Mouse (Mus musculus) ES-CJ7 (cell line): Measurements from ENCODE around the gene Plcd3.

Experiments used
- DNase-seq: peaks from one replicate; pipeline ENCODE4 v3.0.0; 2011; ENCODE audit warnings: low read depth, low spot score

Gene Plcd3

GRCm38 (mm10) chr11:103101481-103101865 lies at the start of gene Plcd3, which contains the start of gene Acbd4:
TSS of gene Plcd3 (minus strand) at chr11:103101658.
TSS of gene Acbd4 (plus strand) at chr11:103101682.
- peak; percentile 81 for DNase-seq

- DNase-seq: no peak
Observed at GRCm38 (mm10) chr11:103149771-103150170, 48.3 kb upstream of the Plcd3 start.

DNA sequence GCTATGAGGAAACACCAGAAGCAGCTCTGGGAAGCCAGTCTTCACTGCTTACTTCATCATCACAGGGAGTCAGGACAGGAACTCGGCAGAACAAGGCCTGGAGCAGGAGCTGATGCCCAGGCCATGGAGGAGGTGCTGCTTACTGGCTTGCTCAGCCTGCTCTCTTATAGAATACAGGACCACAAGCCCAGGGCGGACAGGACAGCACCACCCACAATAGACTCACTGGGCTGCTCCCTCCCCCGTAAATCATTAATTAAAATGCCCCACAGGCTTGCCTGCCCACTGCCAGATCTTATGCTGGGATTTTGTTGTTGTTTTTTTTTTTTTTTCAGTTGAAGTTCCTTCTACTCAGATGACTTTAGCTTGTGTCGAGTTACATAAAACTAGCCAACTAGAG lies 46.3 kb upstream of the Plcd3 start:
- no peak for DNase-seq

- DNase-seq: no peak
Observed at GRCm38 (mm10) chr11:103146386-103146785, 44.9 kb upstream of the Plcd3 start.

GRCm38 (mm10) chr11:103144309-103145285 lies 43.1 kb upstream of the Plcd3 start:
- no peak for DNase-seq

DNA sequence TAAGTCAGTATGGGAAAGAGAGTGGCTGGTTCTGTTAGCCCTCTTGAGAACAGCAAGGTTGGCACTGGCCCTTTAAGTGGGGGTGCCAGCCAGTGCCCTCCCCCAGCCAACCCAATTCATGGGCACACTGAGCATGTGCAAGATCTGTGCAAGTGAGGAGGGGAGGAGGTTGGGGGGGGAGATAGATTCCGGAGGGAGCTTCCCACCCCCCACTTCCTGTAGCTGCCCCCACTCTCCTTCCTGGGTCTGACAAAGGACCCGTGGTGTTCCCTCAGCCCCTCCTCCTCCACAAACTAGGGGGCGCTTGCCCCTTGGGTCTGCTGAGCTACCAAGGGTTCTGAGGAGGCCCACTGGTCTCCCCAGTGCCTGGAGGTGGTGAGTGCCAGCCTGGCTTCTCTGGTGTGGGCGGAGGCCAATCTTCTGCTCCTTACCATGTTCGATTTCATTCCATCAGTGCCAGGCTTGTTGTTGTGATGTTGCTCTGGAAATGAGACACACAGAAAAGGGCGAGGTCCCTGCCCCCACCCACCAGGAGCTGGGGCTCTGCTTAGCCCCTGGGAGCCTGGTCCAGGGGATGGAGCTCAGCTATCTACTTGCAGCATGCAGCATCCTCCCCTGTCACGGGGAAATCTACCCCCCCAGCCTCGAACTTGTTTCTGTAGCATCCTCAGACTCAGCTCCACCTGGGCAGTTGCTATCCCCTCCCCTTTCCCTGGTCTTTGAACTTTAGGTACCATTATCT lies 41.2 kb upstream of the Plcd3 start:
- no peak for DNase-seq

DNA sequence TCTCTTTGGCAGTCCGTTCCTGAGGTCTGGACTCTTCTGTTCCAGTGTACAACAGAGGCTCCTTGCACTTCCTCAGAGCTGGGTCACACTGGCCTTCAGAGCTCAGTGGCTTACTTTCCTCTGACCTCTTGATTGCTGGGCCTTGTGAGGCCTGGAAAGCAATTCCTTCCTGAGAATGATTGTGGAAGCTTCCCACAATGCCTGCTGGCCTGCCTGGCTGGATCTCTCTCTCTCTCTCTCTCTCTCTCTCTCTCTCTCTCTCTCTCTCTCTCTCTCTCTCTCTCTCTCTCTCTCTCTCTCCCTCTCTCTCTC lies 40.4 kb upstream of the Plcd3 start:
- no peak for DNase-seq

GRCm38 (mm10) chr11:103141101-103141943 lies 39.9 kb upstream of the Plcd3 start:
- DNase-seq: no peak

- no peak for DNase-seq
Observed at GRCm38 (mm10) chr11:103140763-103141100, 39.3 kb upstream of the Plcd3 start.

- no peak for DNase-seq
Observed at GRCm38 (mm10) chr11:103139951-103140762, 38.7 kb upstream of the Plcd3 start.

- DNase-seq: no peak
Observed at GRCm38 (mm10) chr11:103136039-103136577, 34.6 kb upstream of the Plcd3 start.

DNA sequence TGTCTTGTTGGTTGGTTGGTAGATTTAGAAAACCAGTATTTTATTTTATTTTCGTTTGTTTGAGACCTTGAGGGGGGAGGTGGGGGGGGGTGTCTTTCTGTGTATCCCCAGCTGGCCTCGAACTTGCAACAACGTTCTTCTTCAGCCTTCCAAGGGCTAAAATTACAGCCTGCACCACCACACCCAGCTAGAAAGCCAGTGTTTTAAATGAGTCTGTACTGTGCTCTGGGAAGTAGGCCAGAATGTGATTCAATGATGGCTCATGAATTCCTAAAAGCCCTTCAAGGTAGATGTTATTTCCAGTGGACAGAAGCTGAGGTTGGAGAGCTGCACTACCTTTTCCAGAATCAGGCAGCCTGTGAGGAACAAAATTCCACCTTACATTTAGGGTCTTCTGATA lies 32.8 kb upstream of the Plcd3 start:
- no peak for DNase-seq

- no peak for DNase-seq
Observed at GRCm38 (mm10) chr11:103133456-103134185, 32.2 kb upstream of the Plcd3 start.

DNA sequence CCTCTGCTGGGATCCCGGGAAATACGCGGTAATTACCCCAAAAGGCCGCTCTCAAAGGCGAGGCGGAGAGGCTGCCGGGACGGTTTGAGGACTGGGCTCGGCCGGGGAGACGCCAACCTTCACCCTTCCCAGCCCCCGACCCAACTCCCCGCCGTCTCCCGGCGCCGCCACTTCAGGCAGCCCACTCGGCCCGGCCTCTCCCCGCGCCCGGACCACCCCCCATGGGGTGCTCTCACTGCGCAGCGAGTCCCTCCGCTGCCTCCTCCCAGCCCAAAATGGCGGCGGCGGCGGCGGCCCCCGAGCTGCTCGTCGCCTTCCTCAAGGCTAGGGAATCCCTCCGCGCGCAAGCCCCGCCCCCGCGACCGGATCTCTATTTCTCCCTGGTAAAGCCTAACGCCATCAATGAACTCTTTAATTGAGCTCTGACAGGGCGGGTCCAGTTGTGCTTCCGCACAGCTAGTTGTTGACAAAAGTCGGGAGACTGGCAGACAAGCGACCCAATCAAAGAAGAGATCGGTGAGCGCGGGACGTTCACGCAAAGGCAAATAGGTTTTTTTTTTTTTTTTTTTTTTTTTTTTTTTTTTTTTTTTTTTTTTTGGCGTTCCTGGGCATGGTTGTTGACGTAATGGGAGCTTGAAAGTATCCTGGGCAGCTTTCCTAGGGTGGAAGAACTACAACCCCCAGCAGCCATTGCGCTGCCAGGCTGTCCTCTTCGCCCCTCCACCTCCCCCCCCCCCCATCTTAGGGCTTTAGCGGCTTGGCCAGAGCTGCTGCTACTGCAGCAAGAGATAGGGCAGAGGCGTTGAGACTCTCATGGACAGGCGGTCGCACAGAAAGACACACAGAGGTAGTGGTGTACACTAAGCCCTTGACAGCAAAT lies 31.4 kb upstream of the Plcd3 start:
- peak; percentile 100 for DNase-seq

- peak; percentile 41 for DNase-seq
Observed at GRCm38 (mm10) chr11:103131701-103132575, 30.5 kb upstream of the Plcd3 start, which contains the start of gene Hexim2. TSS of gene Hexim2 (plus strand) at chr11:103132429.

GRCm38 (mm10) chr11:103120315-103120714 lies 18.9 kb upstream of the Plcd3 start:
- no peak for DNase-seq

DNA sequence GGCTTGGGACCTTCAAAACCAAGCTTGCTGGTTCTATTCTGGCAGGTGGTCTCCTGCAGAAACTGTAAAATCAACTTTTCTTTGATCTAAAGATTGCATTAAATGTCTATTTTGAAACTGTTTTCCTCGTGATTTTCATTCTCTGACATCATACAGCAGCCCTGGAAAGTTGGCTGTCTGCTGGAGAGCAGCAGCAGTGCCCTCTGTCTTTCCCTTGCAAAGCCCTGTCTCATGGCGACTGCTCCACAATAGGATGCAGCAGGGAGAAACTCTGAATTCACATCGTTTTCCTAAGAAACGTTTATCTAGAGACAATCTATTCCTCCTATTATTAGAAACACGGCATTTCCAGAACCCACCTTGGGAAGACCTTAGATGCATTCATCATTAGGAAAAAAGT lies 18.2 kb upstream of the Plcd3 start:
- DNase-seq: no peak

GRCm38 (mm10) chr11:103118866-103119265 lies 17.4 kb upstream of the Plcd3 start:
- no peak for DNase-seq
